Mouse (Mus musculus) G1E (cell line): ENCODE results near the gene Sptlc2. TPM values are rescaled to one million over a fixed set of nuclear protein-coding genes. Genes with fewer than 3 reads are reported as not detected.
A peak's percentile ranks its signal among the peaks of the same experiment; 100 is the strongest.

Experiments used
- ATAC-seq: 2 replicates; pipeline ENCODE4 v1.8.0; 2016; ENCODE audit warnings: mild to moderate bottlenecking; ENCODE audit not compliant: insufficient number of reproducible peaks, poor library complexity, low FRiP score, severe bottlenecking; ENCODE audit errors: extremely low read depth
- DNase-seq: peaks from one replicate; pipeline ENCODE4 v3.0.0; 2012; ENCODE audit warnings: low spot score
- H3K27me3 ChIP-seq: 2 replicates; pipeline ENCODE4 v1.6.1; 2012; ENCODE audit warnings: mild to moderate bottlenecking, low read length, inconsistent platforms; ENCODE audit not compliant: insufficient read depth
- H3K36me3 ChIP-seq: replicated peaks from 2 replicates; pipeline ENCODE3; 2012; ENCODE audit warnings: mild to moderate bottlenecking, inconsistent platforms
- H3K4me1 ChIP-seq: 2 replicates; pipeline ENCODE4 v1.6.1; 2012; ENCODE audit warnings: low read depth, low read length, inconsistent platforms, mixed read lengths; ENCODE audit not compliant: insufficient read depth
- H3K4me3 ChIP-seq: 2 replicates; pipeline ENCODE4 v1.5.1; 2012; ENCODE audit warnings: low read depth, mild to moderate bottlenecking, inconsistent platforms, low read length, moderate library complexity, mixed read lengths
- H3K9me3 ChIP-seq: replicated peaks from 2 replicates; pipeline ENCODE4 v1.6.1; 2012; ENCODE audit warnings: inconsistent platforms
- CTCF ChIP-seq: IDR thresholded peaks from 2 replicates; pipeline ENCODE4 v1.5.1; 2012; ENCODE audit warnings: low read depth, low read length, inconsistent platforms, mixed read lengths
- GATA1 ChIP-seq: IDR thresholded peaks from 2 replicates; pipeline ENCODE4 v1.6.1; 2012; ENCODE audit warnings: borderline replicate concordance, low read length, inconsistent platforms, mixed read lengths
- GATA2 ChIP-seq: IDR thresholded peaks from 2 replicates; pipeline ENCODE4 v1.6.1; 2012; ENCODE audit warnings: low read depth, low read length, inconsistent platforms, borderline replicate concordance
- POLR2AphosphoS5 ChIP-seq: IDR thresholded peaks from 2 replicates; pipeline ENCODE4 v1.6.1; 2012; ENCODE audit warnings: low read depth, low read length, inconsistent platforms; ENCODE audit not compliant: insufficient replicate concordance
- TAL1 ChIP-seq: conservative IDR thresholded peaks from 2 replicates; pipeline ENCODE4 v1.6.1; 2012; ENCODE audit warnings: low read depth, low read length, inconsistent platforms, mixed read lengths
- polyA plus RNA-seq: library from polyadenylated mRNA; stranded (reverse); fragments of >175 nt; gene quantifications from 2 replicates; pipeline ENCODE4 v1.2.3, GENCODE M21; 2012
- total RNA-seq, 2 experiments: library from RNA; stranded (forward) in 1 of 2; stranded (reverse) in 1 of 2; fragments of 200-1000 nt in 1 of 2; fragments of >200 nt in 1 of 2; fragmentation: Nextera tagmentation in 1 of 2; gene quantifications; 2 replicates each; pipeline ENCODE4 v1.2.3; 2014 to 2017

The Sptlc2 gene
- total RNA-seq (2014; fragmentation: Nextera tagmentation) (111 and 123 TPM in 2 replicates), total RNA-seq (2017) (197 and 212 TPM in 2 replicates), polyA plus RNA-seq (50.5 and 52.7 TPM in 2 replicates)

DNA sequence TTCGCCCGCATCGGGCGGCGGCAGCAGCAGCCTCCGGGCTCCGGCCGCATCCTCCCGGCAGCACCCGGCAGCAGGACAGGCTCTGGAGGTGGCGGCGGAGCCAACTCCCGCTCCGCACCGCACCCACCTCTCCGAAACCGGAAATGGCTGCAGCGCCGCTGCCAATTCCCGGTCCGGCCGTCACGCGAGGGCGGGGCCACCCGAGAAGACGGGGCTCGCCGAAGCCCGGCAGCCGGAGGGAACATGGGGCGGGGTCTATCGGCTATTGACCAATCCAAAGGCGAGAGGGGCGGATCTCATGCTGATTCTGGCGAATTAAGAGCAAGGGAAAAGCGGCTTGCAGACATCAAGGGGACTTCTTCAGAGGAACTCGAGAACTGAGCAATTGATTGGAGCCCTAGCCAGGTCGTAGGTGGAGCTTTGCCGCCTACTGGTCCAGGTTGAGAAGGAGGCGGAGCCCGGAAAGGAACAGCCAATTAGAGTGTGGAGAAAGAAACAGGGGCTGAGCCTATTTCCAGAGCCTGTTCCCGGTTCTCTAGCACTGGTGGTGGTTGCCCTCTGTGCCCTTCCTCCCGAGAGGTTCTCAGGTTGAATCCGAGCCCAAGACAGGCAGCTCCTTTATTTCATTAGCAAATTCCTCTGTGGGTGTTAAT is at the start of gene Sptlc2:
Gene Sptlc2, minus strand, starts transcription at position 234 of the 653 bp plus-strand sequence.
- Histone ChIP-seq H3K9me3 (no peaks in the 10 kb centered on the region), H3K36me3 (peaks cover 6% of the 10 kb centered on the region), H3K27me3 (peaks cover 18% of the 10 kb centered on the region), H3K4me1 (peaks cover 45% of the 10 kb centered on the region), H3K4me3 (peak within 1 kb of the TSS; percentile 90)
- ATAC-seq (peak; percentile 96), DNase-seq (peak; percentile 98)
- TF ChIP-seq GATA2: no peak
- TF ChIP-seq POLR2AphosphoS5: no peak
- no peak for TF ChIP-seq TAL1
- no peak for TF ChIP-seq CTCF
- TF ChIP-seq GATA1: no peak

DNA sequence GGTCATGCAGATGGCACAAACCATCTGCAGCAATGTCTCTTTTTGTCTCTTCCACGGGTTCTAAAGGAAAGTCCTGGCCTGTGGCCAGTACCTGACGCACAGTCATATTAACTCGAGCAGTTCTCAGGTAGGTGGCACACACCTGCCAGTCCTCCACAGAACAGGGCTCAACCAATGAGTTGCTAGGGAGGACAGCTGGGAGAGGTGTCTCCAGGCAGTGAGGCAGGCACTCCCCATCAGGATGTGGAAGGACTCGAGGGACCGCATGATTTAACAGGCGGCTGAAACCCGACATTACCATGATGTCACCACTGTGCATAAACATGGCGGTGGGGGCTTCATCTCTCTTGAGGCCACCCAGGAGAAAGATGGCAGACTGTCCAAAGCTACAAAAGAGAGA is 40.7 kb upstream of the Sptlc2 start:
- no peaks in the 10 kb centered on the region for H3K9me3 ChIP-seq
- TF ChIP-seq POLR2AphosphoS5: no peak
- TF ChIP-seq TAL1: no peak
- no peak for TF ChIP-seq GATA1
- TF ChIP-seq CTCF: no peak
- no peak for TF ChIP-seq GATA2
- H3K4me1 ChIP-seq: peaks cover 66% of the 10 kb centered on the region
- DNase-seq: no peak
- no peaks in the 10 kb centered on the region for H3K27me3 ChIP-seq
- ATAC-seq: no peak
- H3K4me3 ChIP-seq: no peak overlapping the region; the same call in 1 of the 2 replicates
- H3K36me3 ChIP-seq: peaks cover 98% of the 10 kb centered on the region

DNA sequence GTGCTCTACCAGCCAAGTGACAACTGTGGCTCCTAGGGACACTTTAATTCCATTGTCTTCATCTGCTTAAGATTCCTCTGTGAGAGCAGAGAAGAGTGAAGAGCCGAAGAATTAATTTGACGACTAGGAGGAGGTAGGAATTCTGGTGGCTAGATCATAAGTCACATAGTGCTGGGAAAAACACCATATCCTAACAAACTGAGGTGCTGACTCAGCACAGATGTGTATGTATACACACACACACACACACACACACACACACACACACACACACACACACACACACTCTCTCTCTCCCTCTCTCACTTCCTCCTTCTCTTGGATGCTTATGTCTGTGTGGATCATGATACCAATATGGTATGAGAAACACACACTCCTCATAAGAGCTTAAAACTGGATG is 40.1 kb upstream of the Sptlc2 start:
- TF ChIP-seq GATA2 (no peak), TAL1 (no peak), CTCF (no peak), GATA1 (no peak), POLR2AphosphoS5 (no peak)
- Histone ChIP-seq H3K9me3 (no peaks in the 10 kb centered on the region), H3K27me3 (no peaks in the 10 kb centered on the region), H3K4me1 (peaks cover 65% of the 10 kb centered on the region), H3K4me3 (no peak overlapping the region; the same call in 1 of the 2 replicates), H3K36me3 (peaks cover 98% of the 10 kb centered on the region)
- no peak for DNase-seq
- ATAC-seq: no peak

DNA sequence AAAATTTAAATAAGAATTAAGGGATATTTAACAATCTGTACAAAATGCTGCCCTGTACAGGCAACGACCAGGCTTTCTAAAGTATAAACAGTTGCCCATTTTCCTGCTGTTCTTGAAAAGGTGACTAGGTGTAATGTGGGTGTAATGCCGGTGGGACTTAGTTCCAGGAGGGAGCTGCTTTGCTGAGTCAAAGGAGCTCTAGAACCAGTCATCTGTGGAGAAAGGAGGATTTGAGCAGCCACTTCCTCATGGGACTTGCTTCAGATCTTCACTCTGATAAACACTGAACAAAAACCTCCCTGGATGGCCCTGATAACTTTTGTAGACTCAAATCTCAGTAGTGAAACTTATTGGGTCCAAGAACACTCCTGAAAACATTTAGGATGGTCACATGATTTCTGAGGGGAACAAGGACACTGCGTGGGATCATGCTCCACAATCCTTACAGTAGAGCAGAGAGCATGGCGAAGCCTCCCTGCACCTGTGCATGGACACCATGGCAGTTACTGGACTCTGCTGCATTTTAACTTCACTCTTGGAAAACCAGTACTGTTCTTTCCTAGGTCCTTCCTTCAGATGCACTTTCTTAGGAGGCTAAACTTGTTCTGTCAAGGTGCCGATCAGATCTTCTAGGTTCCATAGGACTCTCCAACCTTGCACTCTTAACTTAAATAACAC is 38.3 kb upstream of the Sptlc2 start:
- DNase-seq: no peak
- H3K4me1 ChIP-seq: peaks cover 61% of the 10 kb centered on the region
- TF ChIP-seq CTCF: no peak
- TF ChIP-seq GATA2: no peak
- no peak for TF ChIP-seq GATA1
- peak; percentile 87; the same call in 1 of the 2 replicates for TF ChIP-seq POLR2AphosphoS5
- TF ChIP-seq TAL1: no peak
- no peaks in the 10 kb centered on the region for H3K9me3 ChIP-seq
- H3K27me3 ChIP-seq: no peaks in the 10 kb centered on the region
- no peak overlapping the region for H3K4me3 ChIP-seq
- peak; percentile 35 for ATAC-seq
- peaks cover 96% of the 10 kb centered on the region for H3K36me3 ChIP-seq

DNA sequence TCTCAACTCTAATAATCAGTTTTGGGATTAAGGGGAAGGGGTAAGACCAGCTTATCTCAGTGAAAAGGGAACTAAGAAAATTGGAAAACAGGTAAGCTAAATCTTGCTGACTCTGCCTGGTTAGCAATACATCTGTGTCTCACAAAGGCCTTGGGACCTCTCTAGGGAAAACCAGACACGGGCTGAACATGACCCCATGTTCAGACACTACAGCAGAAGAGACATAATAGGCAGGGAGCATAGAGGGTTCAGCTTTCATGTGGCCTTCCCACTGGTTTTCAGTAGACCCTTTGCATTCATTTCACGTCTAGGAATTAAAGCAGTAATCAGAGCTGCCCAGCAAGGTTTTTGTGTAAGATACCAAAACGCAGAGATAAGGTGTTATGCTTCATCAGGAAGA is 36.4 kb upstream of the Sptlc2 start:
- TF ChIP-seq CTCF: no peak
- TF ChIP-seq TAL1: no peak
- TF ChIP-seq GATA2: no peak
- TF ChIP-seq POLR2AphosphoS5: no peak
- no peak for TF ChIP-seq GATA1
- peaks cover 81% of the 10 kb centered on the region for H3K36me3 ChIP-seq
- DNase-seq (no peak), ATAC-seq (no peak)
- no peaks in the 10 kb centered on the region for H3K27me3 ChIP-seq
- H3K4me3 ChIP-seq: no peak overlapping the region
- H3K9me3 ChIP-seq: no peaks in the 10 kb centered on the region
- H3K4me1 ChIP-seq: peaks cover 53% of the 10 kb centered on the region

DNA sequence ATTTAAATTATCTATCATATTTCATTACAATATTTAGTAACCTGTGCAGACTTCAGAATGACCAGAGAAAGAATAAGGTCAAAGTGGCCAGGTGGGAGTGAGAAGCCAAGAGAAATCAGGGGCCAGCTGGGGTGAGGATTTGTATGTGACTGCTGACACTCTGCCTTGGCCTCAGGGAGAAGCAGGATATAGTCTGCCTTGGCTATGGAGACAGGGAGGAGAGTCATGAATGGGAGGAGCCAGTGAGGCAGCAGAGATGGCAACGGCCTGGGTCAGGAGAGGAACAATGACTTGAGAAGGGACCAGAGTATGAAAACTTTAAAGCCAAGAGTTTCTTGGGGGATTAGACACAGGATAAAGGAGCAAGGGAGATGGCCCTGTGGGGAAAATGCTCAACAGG is 35.5 kb upstream of the Sptlc2 start:
- ATAC-seq: no peak
- Histone ChIP-seq H3K4me3 (no peak overlapping the region), H3K4me1 (peaks cover 54% of the 10 kb centered on the region), H3K9me3 (no peaks in the 10 kb centered on the region), H3K36me3 (peaks cover 73% of the 10 kb centered on the region), H3K27me3 (no peaks in the 10 kb centered on the region)
- TF ChIP-seq GATA1 (no peak), POLR2AphosphoS5 (no peak), CTCF (no peak), TAL1 (no peak), GATA2 (no peak)
- no peak for DNase-seq
